Mouse (Mus musculus) bone marrow, adult 2 months (tissue): ENCODE results near the gene Usp19.

Source experiments
- CTCF ChIP-seq: fragments of 200-500 bp; IDR thresholded peaks from 2 replicates; pipeline ENCODE4 v1.5.1; 2011; ENCODE audit warnings: low read length, control low read depth; ENCODE audit not compliant: control insufficient read depth, insufficient read depth
- POLR2A ChIP-seq: fragments of 200-500 bp; IDR thresholded peaks from 2 replicates; pipeline ENCODE4 v1.6.1; 2011; ENCODE audit warnings: low read depth, mild to moderate bottlenecking, control low read depth, low read length, borderline replicate concordance; ENCODE audit not compliant: control insufficient read depth

GRCm38 (mm10) chr9:108469430-108469829 is 21.0 kb upstream of the Usp19 start:
- no peak for TF ChIP-seq POLR2A
- no peak for TF ChIP-seq CTCF
